In the genomic region with DNA sequence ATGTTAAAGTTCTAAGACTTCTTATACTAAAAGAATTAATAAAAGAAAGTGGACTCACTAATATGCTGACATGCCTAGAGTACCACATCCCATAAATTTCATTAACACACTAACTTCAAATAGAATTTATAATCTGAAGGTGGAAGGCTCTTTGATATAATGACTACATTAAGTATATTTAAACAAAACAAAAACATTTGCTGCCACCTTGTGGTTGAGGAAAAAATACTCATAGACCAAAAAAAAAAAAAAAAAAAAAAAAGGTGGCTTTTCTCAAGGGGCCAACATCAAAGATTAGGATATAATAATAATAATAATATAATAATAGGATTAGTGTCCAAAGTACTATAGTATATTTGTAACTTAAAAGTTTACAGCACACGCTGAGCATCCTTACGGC, we compare ENCODE assay signal across 11 mouse cellular contexts.
A peak's percentile ranks its signal among the peaks of the same experiment; 100 is the strongest.
DNase-seq lines count a peak whose midpoint lies in the region; ATAC-seq and TF ChIP-seq lines count a peak whose summit lies in the region.
"Had no signal": no experiment of that assay in that cellular context is flagged by ENCODE, and none has a peak within 500 bp of the region (broad histone marks: within the 10 kb centered on the region; RNA-seq: fewer than 3 reads in every experiment).

No protein-coding gene starts in this region.

- no peak for TF ChIP-seq EP300 in lung, postnatal 0 days (IDR thresholded peaks at IDR 0.05)

- TF ChIP-seq CTCF in lung, postnatal 0 days (IDR thresholded peaks at IDR 0.05), result no peak
- TF ChIP-seq CTCF in lung, adult 2 months (IDR thresholded peaks at IDR 0.05; ENCODE audit: insufficient read depth, low read length), result no peak

- H3K4me1 ChIP-seq in forebrain, embryonic 14.5 days (ENCODE audit: control insufficient read depth, insufficient read depth, low read length), result no peaks in the 10 kb centered on the region
- no peaks in the 10 kb centered on the region for H3K4me1 ChIP-seq in forebrain, embryonic 13.5 days
- H3K4me1 ChIP-seq in lung, postnatal 0 days (ENCODE audit: insufficient read depth, low read depth, low read length), result no peaks in the 10 kb centered on the region
- H3K4me1 ChIP-seq in lung, adult 2 months (ENCODE audit: control insufficient read depth, insufficient read depth, low read length), result no peaks in the 10 kb centered on the region
- H3K4me1 ChIP-seq: limb, embryonic 13.5 days had no signal

- intact Hi-C loops in heart, postnatal 14 days (cut with DNase I), result no loop called here

- no peaks in the 10 kb centered on the region for H3K9me3 ChIP-seq in forebrain, embryonic 14.5 days (replicated peaks; ENCODE audit: control insufficient read depth, low read length)
- no peaks in the 10 kb centered on the region for H3K9me3 ChIP-seq in forebrain, embryonic 13.5 days (replicated peaks)
- H3K9me3 ChIP-seq in lung, postnatal 0 days (ENCODE audit: low read length), result no peaks in the 10 kb centered on the region
- H3K9me3 ChIP-seq: limb, embryonic 13.5 days had no signal

- no peak overlapping the region for H3K4me2 ChIP-seq in forebrain, embryonic 14.5 days (ENCODE audit: low read length)
- H3K4me2 ChIP-seq in forebrain, embryonic 13.5 days, result no peak overlapping the region
- H3K4me2 ChIP-seq in lung, postnatal 0 days (replicated peaks; ENCODE audit: low read depth, low read length), result no peak overlapping the region
- H3K4me2 ChIP-seq: limb, embryonic 13.5 days had no signal

- H3K9ac ChIP-seq in forebrain, embryonic 14.5 days (ENCODE audit: low read length), result no peak overlapping the region
- H3K9ac ChIP-seq in forebrain, embryonic 13.5 days, result no peak overlapping the region
- H3K9ac ChIP-seq in lung, postnatal 0 days (replicated peaks; ENCODE audit: low read depth), result no peak overlapping the region
- H3K9ac ChIP-seq: limb, embryonic 13.5 days had no signal

- H3K4me3 ChIP-seq in forebrain, embryonic 14.5 days (ENCODE audit: low read depth, low read length), result no peak overlapping the region
- no peak overlapping the region for H3K4me3 ChIP-seq in forebrain, embryonic 13.5 days
- H3K4me3 ChIP-seq in lung, postnatal 0 days (ENCODE audit: low read depth, low read length), result no peak overlapping the region
- H3K4me3 ChIP-seq in lung, adult 2 months (replicated peaks; ENCODE audit: extremely low read depth, low read depth, low read length), result no peak overlapping the region
- H3K4me3 ChIP-seq: limb, embryonic 13.5 days had no signal

- H3K27ac ChIP-seq in forebrain, embryonic 14.5 days (ENCODE audit: low read depth, low read length), result no peak overlapping the region
- H3K27ac ChIP-seq in forebrain, embryonic 13.5 days, result no peak overlapping the region
- no peak overlapping the region for H3K27ac ChIP-seq in lung, postnatal 0 days (ENCODE audit: low read length)
- H3K27ac ChIP-seq: limb, embryonic 13.5 days had no signal

- peaks cover 3% of the 10 kb centered on the region; the same call in 1 of the 2 replicates for H3K36me3 ChIP-seq in forebrain, embryonic 14.5 days (ENCODE audit: control insufficient read depth, insufficient read depth, low read length)
- H3K36me3 ChIP-seq in forebrain, embryonic 13.5 days (ENCODE audit: poor library complexity, severe bottlenecking), result no peaks in the 10 kb centered on the region
- no peaks in the 10 kb centered on the region for H3K36me3 ChIP-seq in lung, postnatal 0 days (ENCODE audit: insufficient read depth, low read length)
- H3K36me3 ChIP-seq: limb, embryonic 13.5 days had no signal

- ATAC-seq in forebrain, embryonic 14.5 days, result no peak
- no peak for ATAC-seq in forebrain, embryonic 13.5 days
- ATAC-seq in lung, postnatal 0 days, result no peak

- 83% methylated on average over 2 of the region's 2 CpGs for WGBS in forebrain, embryonic 14.5 days
- 85% methylated on average over 2 of the region's 2 CpGs for WGBS in forebrain, embryonic 13.5 days
- 79% methylated on average over 2 of the region's 2 CpGs for WGBS in lung, postnatal 0 days
- 92% methylated on average over 2 of the region's 2 CpGs for WGBS in lung, adult 2 months

- no peaks in the 10 kb centered on the region for H3K27me3 ChIP-seq in forebrain, embryonic 14.5 days (replicated peaks; ENCODE audit: control insufficient read depth, insufficient read depth, low read length)
- H3K27me3 ChIP-seq in forebrain, embryonic 13.5 days, result no peaks in the 10 kb centered on the region
- no peaks in the 10 kb centered on the region for H3K27me3 ChIP-seq in lung, postnatal 0 days (replicated peaks; ENCODE audit: insufficient read depth, low read length)
- H3K27me3 ChIP-seq: limb, embryonic 13.5 days had no signal

- no peak for TF ChIP-seq POLR2A in lung, adult 2 months (IDR thresholded peaks at IDR 0.05; ENCODE audit: borderline replicate concordance, extremely low read depth, low read depth, low read length)

- DNase-seq in forebrain, embryonic 14.5 days (ENCODE audit: low spot score), result peak; percentile 67
- peak; percentile 59 for DNase-seq in lung, postnatal 0 days (ENCODE audit: low spot score)
- DNase-seq in lung, adult 2 months, result no peak
- DNase-seq in adipocyte (ENCODE audit: low spot score), result peak; percentile 54
- peak; percentile 22 for DNase-seq in retina, postnatal 1 day
- no peak for DNase-seq in left cerebral cortex, adult 11 months (ENCODE audit: low spot score)
- no peak for DNase-seq in heart, postnatal 14 days
- DNase-seq: adrenal gland, postnatal 10 days; kidney, postnatal 4 days had no signal

Comparison
In these comparisons a context has a peak if more than half of its experiments do, and no peak if none do; other contexts are left out.
1. DNase-seq: peak in forebrain, embryonic 14.5 days (single experiment), lung, postnatal 0 days (single experiment), adipocyte (single experiment) and retina, postnatal 1 day (single experiment); none in lung, adult 2 months (single experiment), left cerebral cortex, adult 11 months (single experiment) and heart, postnatal 14 days (0 of 2).